Mouse (Mus musculus): Measurements from ENCODE around the gene Sall2.

GRCm38 (mm10) chr14:52339512-52339852 is 10.9 kb upstream of the Sall2 start:
- TF ChIP-seq CTCF (IDR thresholded peaks at IDR 0.05; ENCODE audit: low read depth, low read length): no peak
- TF ChIP-seq GATA1 (IDR thresholded peaks at IDR 0.05; ENCODE audit: borderline replicate concordance, low read length): no peak
- no peak for TF ChIP-seq TAL1 (conservative IDR thresholded peaks at IDR 0.05; ENCODE audit: low read depth, low read length)
